Comparison of ENCODE assay signal across 17 mouse cellular contexts in genomic region chr8:72422926-72423325, GRCm38 (mm10). TPM values are rescaled to one million over a fixed set of nuclear protein-coding genes. Genes with fewer than 3 reads are reported as not detected.
DNase-seq lines count a peak whose midpoint lies in the region; ATAC-seq and TF ChIP-seq lines count a peak whose summit lies in the region.
"Had no signal": no experiment of that assay in that cellular context is flagged by ENCODE, and none has a peak within 500 bp of the region (broad histone marks: within the 10 kb centered on the region; RNA-seq: fewer than 3 reads in every experiment).

No protein-coding gene starts in this region.

- TF ChIP-seq CTCF in forebrain, postnatal 0 days (IDR thresholded peaks at IDR 0.05; ENCODE audit: low read depth): peak; percentile 24
- TF ChIP-seq CTCF in liver, adult 2 months (IDR thresholded peaks at IDR 0.05; ENCODE audit: low read depth, low read length): peak; percentile 23; the same call in 1 of the 2 replicates
- TF ChIP-seq CTCF in MEL (IDR thresholded peaks at IDR 0.05 in 2 of 3, conservative IDR thresholded peaks at IDR 0.05 in 1 of 3; ENCODE audit: control insufficient read depth in 1 of 3, insufficient read depth in 1 of 3, low read depth in 2 of 3, low read length in 3 of 3, poor library complexity in 1 of 3, severe bottlenecking in 1 of 3): peak; percentile 40 to 57 (median 52)

- H3K9ac ChIP-seq in forebrain, postnatal 0 days: no peak overlapping the region
- H3K9ac ChIP-seq in liver, adult 2 months (ENCODE audit: low read depth, low read length): no peak overlapping the region
- no peak overlapping the region for H3K9ac ChIP-seq in liver, embryonic 12.5 days
- H3K9ac ChIP-seq in MEL (ENCODE audit: control insufficient read depth, low read depth, low read length, poor library complexity, severe bottlenecking): no peak overlapping the region
- H3K9ac ChIP-seq: heart, embryonic 13.5 days; lung, embryonic 14.5 days; midbrain, embryonic 13.5 days; neural tube, embryonic 15.5 days had no signal

- H3K4me1 ChIP-seq in forebrain, postnatal 0 days (ENCODE audit: insufficient read depth): peaks cover 20% of the 10 kb centered on the region
- H3K4me1 ChIP-seq in forebrain, embryonic 10.5 days: peaks cover 34% of the 10 kb centered on the region
- peaks cover 16% of the 10 kb centered on the region for H3K4me1 ChIP-seq in liver, adult 2 months (ENCODE audit: control insufficient read depth, insufficient read depth, low read length)
- H3K4me1 ChIP-seq in liver, embryonic 12.5 days: peaks cover 43% of the 10 kb centered on the region
- H3K4me1 ChIP-seq in MEL (ENCODE audit: control insufficient read depth in 1 of 2, insufficient read depth in 2 of 2, low read length in 2 of 2): peaks cover 4 to 19% of the 10 kb centered on the region in 2 experiments

- H3K36me3 ChIP-seq in forebrain, postnatal 0 days (ENCODE audit: insufficient read depth): no peaks in the 10 kb centered on the region
- peaks cover 13% of the 10 kb centered on the region for H3K36me3 ChIP-seq in forebrain, embryonic 10.5 days (replicated peaks)
- H3K36me3 ChIP-seq in liver, adult 2 months (ENCODE audit: control insufficient read depth, insufficient read depth, low read length): no peaks in the 10 kb centered on the region
- peaks cover 12% of the 10 kb centered on the region for H3K36me3 ChIP-seq in liver, embryonic 12.5 days
- H3K36me3 ChIP-seq in MEL (ENCODE audit: control insufficient read depth in 1 of 2, insufficient read depth in 2 of 2, low read length in 2 of 2): peaks cover 0 to 11% of the 10 kb centered on the region in 2 experiments; a peak in 2 of 4 replicates
- H3K36me3 ChIP-seq: neural tube, embryonic 15.5 days had no signal

- H3K4me2 ChIP-seq in forebrain, postnatal 0 days (ENCODE audit: low read depth): no peak overlapping the region
- H3K4me2 ChIP-seq in liver, embryonic 12.5 days: no peak overlapping the region
- H3K4me2 ChIP-seq: midbrain, embryonic 13.5 days had no signal

- no peak for ATAC-seq in forebrain, postnatal 0 days
- ATAC-seq in liver, embryonic 12.5 days: no peak
- ATAC-seq in megakaryocyte progenitor cell, adult 5-6 weeks (replicated peaks; ENCODE audit: poor library complexity): peak; percentile 25; the same call in 1 of the 2 replicates
- ATAC-seq: inflammation-experienced regulatory T-cells, adult 6 months; midbrain, embryonic 13.5 days had no signal

- H3K27ac ChIP-seq in forebrain, postnatal 0 days (ENCODE audit: low read depth, low read length): no peak overlapping the region
- H3K27ac ChIP-seq in forebrain, embryonic 10.5 days: no peak overlapping the region
- H3K27ac ChIP-seq in liver, adult 2 months (replicated peaks; ENCODE audit: insufficient read depth, low read depth, low read length): no peak overlapping the region
- H3K27ac ChIP-seq in liver, embryonic 12.5 days: no peak overlapping the region
- H3K27ac ChIP-seq in MEL (ENCODE audit: control insufficient read depth, low read depth, low read length): no peak overlapping the region
- H3K27ac ChIP-seq: heart, embryonic 13.5 days; midbrain, embryonic 13.5 days; neural tube, embryonic 15.5 days had no signal

- no peak for TF ChIP-seq EP300 in MEL (IDR thresholded peaks at IDR 0.05; ENCODE audit: low read depth in 1 of 2, low read length in 2 of 2)

- peaks cover 18% of the 10 kb centered on the region; the same call in 1 of the 2 replicates for H3K79me2 ChIP-seq in liver, adult 2 months (ENCODE audit: control insufficient read depth, insufficient read depth, low read length)
- H3K79me2 ChIP-seq in MEL (ENCODE audit: control insufficient read depth, insufficient read depth, low read length, poor library complexity): peaks cover 31% of the 10 kb centered on the region

- no peak overlapping the region for H3K4me3 ChIP-seq in forebrain, postnatal 0 days (ENCODE audit: low read depth, low read length)
- H3K4me3 ChIP-seq in forebrain, embryonic 10.5 days: no peak overlapping the region
- no peak overlapping the region for H3K4me3 ChIP-seq in liver, adult 2 months (ENCODE audit: insufficient read depth, low read depth, low read length)
- no peak overlapping the region for H3K4me3 ChIP-seq in liver, embryonic 12.5 days
- H3K4me3 ChIP-seq in MEL (ENCODE audit: control insufficient read depth in 1 of 2, insufficient read depth in 1 of 2, low read depth in 2 of 2, low read length in 2 of 2): no peak overlapping the region
- H3K4me3 ChIP-seq: erythroblast, embryonic 14.5 days; midbrain, embryonic 13.5 days; neural tube, embryonic 15.5 days had no signal

- H3K9me3 ChIP-seq in forebrain, postnatal 0 days (ENCODE audit: low read length): no peaks in the 10 kb centered on the region
- H3K9me3 ChIP-seq in forebrain, embryonic 10.5 days: no peaks in the 10 kb centered on the region
- H3K9me3 ChIP-seq in liver, embryonic 12.5 days (replicated peaks): no peaks in the 10 kb centered on the region
- no peaks in the 10 kb centered on the region for H3K9me3 ChIP-seq in MEL (replicated peaks; ENCODE audit: insufficient read depth, low read length)
- H3K9me3 ChIP-seq: G1E; heart, embryonic 13.5 days; midbrain, embryonic 13.5 days; neural tube, embryonic 15.5 days had no signal

- TF ChIP-seq RAD21 in MEL (IDR thresholded peaks at IDR 0.05; ENCODE audit: low read depth, low read length): peak; percentile 44

- WGBS in forebrain, postnatal 0 days: 65% methylated on average over 1 of the region's 1 CpGs
- WGBS in forebrain, embryonic 10.5 days: 74% methylated on average over 1 of the region's 1 CpGs
- WGBS in liver, adult 2 months: 27% methylated on average over 1 of the region's 1 CpGs
- WGBS in liver, embryonic 12.5 days (ENCODE audit: insufficient replicate concordance): 68% methylated on average over 1 of the region's 1 CpGs

- TF ChIP-seq POLR2A in liver, adult 2 months (IDR thresholded peaks at IDR 0.05; ENCODE audit: extremely low read depth, insufficient read depth, low read length): no peak
- TF ChIP-seq POLR2A in MEL (IDR thresholded peaks at IDR 0.05; ENCODE audit: control insufficient read depth in 1 of 2, insufficient read depth in 1 of 2, low read depth in 1 of 2, low read length in 2 of 2, poor library complexity in 1 of 2): no peak

- no peaks in the 10 kb centered on the region for H3K27me3 ChIP-seq in forebrain, postnatal 0 days (ENCODE audit: insufficient read depth, low read length)
- H3K27me3 ChIP-seq in forebrain, embryonic 10.5 days (ENCODE audit: poor library complexity, severe bottlenecking): no peaks in the 10 kb centered on the region
- no peaks in the 10 kb centered on the region for H3K27me3 ChIP-seq in liver, adult 2 months (ENCODE audit: control insufficient read depth, insufficient read depth, low read length)
- no peaks in the 10 kb centered on the region for H3K27me3 ChIP-seq in liver, embryonic 12.5 days (replicated peaks)
- H3K27me3 ChIP-seq in MEL (ENCODE audit: control insufficient read depth in 1 of 2, insufficient read depth in 2 of 2, low read length in 2 of 2): no peaks in the 10 kb centered on the region
- H3K27me3 ChIP-seq: heart, embryonic 13.5 days; midbrain, embryonic 13.5 days; neural tube, embryonic 15.5 days had no signal

- no peak for DNase-seq in forebrain, postnatal 0 days
- no peak for DNase-seq in forebrain, embryonic 10.5 days (ENCODE audit: extremely low spot score, low spot score)
- DNase-seq in liver, adult 2 months (ENCODE audit: extremely low read depth, low read depth, low spot score): peak; percentile 48
- peak; percentile 62 for DNase-seq in MEL (ENCODE audit: low read depth, low spot score)
- DNase-seq in thymus, postnatal 4 days: no peak
- DNase-seq in adrenal gland, postnatal 10 days: no peak
- DNase-seq: adrenal gland, adult 2 months; cerebellum, adult 18-20 months; lung, embryonic 14.5 days had no signal

RNA-seq across cellular contexts. Expression of gene Eps15l1, which starts 1.7 kb away (rescaled TPM):
- total RNA-seq in forebrain, postnatal 0 days (2014; rRNA removed): 61.6 and 62.9 TPM in 2 replicates
- 44.2 and 48.8 TPM in 2 replicates for polyA plus RNA-seq in forebrain, postnatal 0 days (2015; fragmentation: Nextera tagmentation; extraction: Ambion mirVana)
- polyA plus RNA-seq in forebrain, embryonic 10.5 days (2016; fragmentation: Nextera tagmentation; extraction: Ambion mirVana): 72.9 and 74.3 TPM in 2 replicates
- total RNA-seq in liver, adult 2 months (2014; rRNA removed): 9.0 and 9.5 TPM in 2 replicates
- 8.7 and 13.0 TPM in 2 replicates for polyA plus RNA-seq in liver, adult 2 months (2012; rRNA removed)
- 28.9 and 29.8 TPM in 2 replicates for polyA plus RNA-seq in liver, embryonic 12.5 days (2016; fragmentation: Nextera tagmentation; extraction: Ambion mirVana)
- 18.6 and 19.1 TPM in 2 replicates for total RNA-seq in MEL (2012; rRNA removed)
- 10 to 100 TPM in 1 of 2 experiments, not detected in 1; 40.8 TPM for polyA plus RNA-seq in MEL (2012; ENCODE audit: insufficient read depth in 1 of 2, insufficient read length in 2 of 2, low read depth in 1 of 2, low replicate concordance in 2 of 2, missing spikeins in 1 of 2)
- total RNA-seq in megakaryocyte progenitor cell, adult 5-6 weeks (2015): 44.6 and 57.1 TPM in 2 replicates
- total RNA-seq in megakaryocyte progenitor cell, adult 5-6 weeks (2017): 35.2 and 41.4 TPM in 2 replicates
- 10 to 100 TPM; 41.6 to 63.1 TPM for total RNA-seq in adrenal gland, postnatal 10 days (2021)

RNA-seq across cellular contexts. Expression of gene Calr3, which starts 20.7 kb away (rescaled TPM):
- total RNA-seq in forebrain, postnatal 0 days (2014; rRNA removed): 0.77 and 1.00 TPM in 2 replicates
- polyA plus RNA-seq in forebrain, postnatal 0 days (2015; fragmentation: Nextera tagmentation; extraction: Ambion mirVana): 1.1 and 1.4 TPM in 2 replicates
- polyA plus RNA-seq in forebrain, embryonic 10.5 days (2016; fragmentation: Nextera tagmentation; extraction: Ambion mirVana): 1.1 and 1.5 TPM in 2 replicates
- total RNA-seq in liver, adult 2 months (2014; rRNA removed): 2.2 and 3.1 TPM in 2 replicates
- polyA plus RNA-seq in liver, adult 2 months (2012; rRNA removed): 0.54 TPM in 2 replicates
- polyA plus RNA-seq in liver, embryonic 12.5 days (2016; fragmentation: Nextera tagmentation; extraction: Ambion mirVana): 1.0 and 1.1 TPM in 2 replicates
- total RNA-seq in MEL (2012; rRNA removed): 3.9 and 4.0 TPM in 2 replicates
- polyA plus RNA-seq in MEL (2012; ENCODE audit: insufficient read depth in 1 of 2, insufficient read length in 2 of 2, low read depth in 1 of 2, low replicate concordance in 2 of 2, missing spikeins in 1 of 2): 1 to 10 TPM in 1 of 2 experiments, not detected in 1; 2.7 TPM
- 2.2 TPM in 2 replicates for total RNA-seq in megakaryocyte progenitor cell, adult 5-6 weeks (2015)
- total RNA-seq in megakaryocyte progenitor cell, adult 5-6 weeks (2017): 2.9 TPM in 2 replicates
- total RNA-seq in adrenal gland, postnatal 10 days (2021): 1 to 10 TPM; 4.0 to 4.1 TPM
- polyA plus RNA-seq: erythroblast, embryonic 14.5 days had no signal

RNA-seq across cellular contexts. Expression of gene 1700030K09Rik, which starts 20.8 kb away (rescaled TPM):
- 12.5 and 13.7 TPM in 2 replicates for total RNA-seq in forebrain, postnatal 0 days (2014; rRNA removed)
- 15.5 and 16.1 TPM in 2 replicates for polyA plus RNA-seq in forebrain, postnatal 0 days (2015; fragmentation: Nextera tagmentation; extraction: Ambion mirVana)
- polyA plus RNA-seq in forebrain, embryonic 10.5 days (2016; fragmentation: Nextera tagmentation; extraction: Ambion mirVana): 13.6 and 14.3 TPM in 2 replicates
- total RNA-seq in liver, adult 2 months (2014; rRNA removed): 1.8 and 2.1 TPM in 2 replicates
- polyA plus RNA-seq in liver, adult 2 months (2012; rRNA removed): 2.5 and 3.6 TPM in 2 replicates
- 7.0 and 7.7 TPM in 2 replicates for polyA plus RNA-seq in liver, embryonic 12.5 days (2016; fragmentation: Nextera tagmentation; extraction: Ambion mirVana)
- total RNA-seq in MEL (2012; rRNA removed): 8.4 and 9.2 TPM in 2 replicates
- polyA plus RNA-seq in MEL (2012; ENCODE audit: insufficient read depth in 1 of 2, insufficient read length in 2 of 2, low read depth in 1 of 2, low replicate concordance in 2 of 2, missing spikeins in 1 of 2): 10 to 100 TPM in 1 of 2 experiments, not detected in 1; 10.3 TPM
- 3.0 and 3.3 TPM in 2 replicates for total RNA-seq in megakaryocyte progenitor cell, adult 5-6 weeks (2015)
- total RNA-seq in megakaryocyte progenitor cell, adult 5-6 weeks (2017): 6.3 and 6.5 TPM in 2 replicates
- total RNA-seq in adrenal gland, postnatal 10 days (2021): 10 to 100 TPM in 1 of 2 experiments, 1 to 10 TPM in 1; 6.8 to 12.7 TPM

RNA-seq across cellular contexts. Expression of gene Cherp, which starts 52.1 kb away (rescaled TPM):
- 21.2 and 29.8 TPM in 2 replicates for total RNA-seq in forebrain, postnatal 0 days (2014; rRNA removed)
- 36.8 and 43.7 TPM in 2 replicates for polyA plus RNA-seq in forebrain, postnatal 0 days (2015; fragmentation: Nextera tagmentation; extraction: Ambion mirVana)
- 108 and 114 TPM in 2 replicates for polyA plus RNA-seq in forebrain, embryonic 10.5 days (2016; fragmentation: Nextera tagmentation; extraction: Ambion mirVana)
- total RNA-seq in liver, adult 2 months (2014; rRNA removed): 5.3 and 6.7 TPM in 2 replicates
- polyA plus RNA-seq in liver, adult 2 months (2012; rRNA removed): 16.2 and 22.7 TPM in 2 replicates
- 41.6 and 45.0 TPM in 2 replicates for polyA plus RNA-seq in liver, embryonic 12.5 days (2016; fragmentation: Nextera tagmentation; extraction: Ambion mirVana)
- total RNA-seq in MEL (2012; rRNA removed): 21.1 and 24.6 TPM in 2 replicates
- 100 to 1,000 TPM in 1 of 2 experiments, 10 to 100 TPM in 1; 78.0 to 106 TPM for polyA plus RNA-seq in MEL (2012; ENCODE audit: insufficient read depth in 1 of 2, insufficient read length in 2 of 2, low read depth in 1 of 2, low replicate concordance in 2 of 2, missing spikeins in 1 of 2)
- 80.1 and 106 TPM in 2 replicates for total RNA-seq in megakaryocyte progenitor cell, adult 5-6 weeks (2015)
- total RNA-seq in megakaryocyte progenitor cell, adult 5-6 weeks (2017): 17.7 and 23.8 TPM in 2 replicates
- 10 to 100 TPM; 49.2 to 57.8 TPM for total RNA-seq in adrenal gland, postnatal 10 days (2021)

Comparison
In these comparisons a context has a peak if more than half of its experiments do, and no peak if none do; other contexts are left out.
1. DNase-seq: peak in liver, adult 2 months (single experiment) and MEL (single experiment); none in forebrain, postnatal 0 days (single experiment), forebrain, embryonic 10.5 days (single experiment), thymus, postnatal 4 days (single experiment) and adrenal gland, postnatal 10 days (single experiment).
2. Peak in every context shown above with its lines, with median percentiles within 50 percentile points of each other: CTCF ChIP-seq.